Mouse (Mus musculus) midbrain, embryonic 10.5 days (tissue): ENCODE data around the gene Rpl23. TPM values are rescaled to one million over a fixed set of nuclear protein-coding genes. Genes with fewer than 3 reads are reported as not detected.

Source experiments
- microRNA-seq: library from miRNA; unstranded; fragments of <30 nt; microRNA quantifications from one replicate; pipeline ENCODE4, GENCODE M21; 2017
- polyA plus RNA-seq: library from polyadenylated mRNA; unstranded; fragments of >200 nt; fragmentation: Nextera tagmentation; extraction: Ambion mirVana; gene quantifications from 2 replicates; pipeline ENCODE4 v1.2.1, GENCODE M21; 2016

The Rpl23 gene
- polyA plus RNA-seq, 1 experiment from 2014 or later, result 451 TPM

Small RNA genes within 50 kb of the gene (microRNA-seq; reads per million reads assigned to microRNA genes)
- gene Mir8102, result not detected

Other genes starting within 250 kb of the Rpl23 start
- gene Srcin1, start 206.3 kb downstream of the Rpl23 start, polyA plus RNA-seq, result 0.89 and 1.6 TPM in 2 replicates
- 10.4 and 13.3 TPM in 2 replicates for gene Epop, start 152.7 kb downstream of the Rpl23 start, polyA plus RNA-seq
- gene Mllt6, start 119.0 kb downstream of the Rpl23 start, polyA plus RNA-seq, result 2.1 and 2.6 TPM in 2 replicates
- gene Cisd3, start 96.6 kb downstream of the Rpl23 start, polyA plus RNA-seq, result 20.5 and 21.7 TPM in 2 replicates
- 16.0 and 18.6 TPM in 2 replicates for gene Pcgf2, start 81.9 kb downstream of the Rpl23 start, polyA plus RNA-seq
- gene Psmb3, start 79.0 kb downstream of the Rpl23 start, polyA plus RNA-seq, result 606 and 631 TPM in 2 replicates
- 1.4 and 1.5 TPM in 2 replicates for gene Pip4k2b, start 37.7 kb downstream of the Rpl23 start, polyA plus RNA-seq
- gene Cwc25, start 15.9 kb downstream of the Rpl23 start, polyA plus RNA-seq, result 20.5 and 21.8 TPM in 2 replicates
- 0.20 and 0.46 TPM in 2 replicates for gene 1700001P01Rik, start 6.5 kb downstream of the Rpl23 start, polyA plus RNA-seq
- gene Lasp1, start 16.6 kb upstream of the Rpl23 start, polyA plus RNA-seq, result 75.1 and 88.8 TPM in 2 replicates
- 12.6 and 14.3 TPM in 2 replicates for gene B230217C12Rik, start 58.3 kb upstream of the Rpl23 start, polyA plus RNA-seq
- gene Fbxo47, start 101.7 kb upstream of the Rpl23 start, polyA plus RNA-seq, result 0.38 and 0.40 TPM in 2 replicates
- 0.06 and 0.16 TPM in 2 replicates for gene Plxdc1, start 204.0 kb upstream of the Rpl23 start, polyA plus RNA-seq
- gene Arl5c, start 213.7 kb upstream of the Rpl23 start, polyA plus RNA-seq, result 8.9 and 16.8 TPM in 2 replicates
- gene Cacnb1, start 240.6 kb upstream of the Rpl23 start, polyA plus RNA-seq, result 7.8 and 12.5 TPM in 2 replicates
- 976 and 1,159 TPM in 2 replicates for gene Rpl19, start 244.3 kb upstream of the Rpl23 start, polyA plus RNA-seq